Mouse (Mus musculus): ENCODE data around the gene Tspan9. TPM values are rescaled to one million over a fixed set of nuclear protein-coding genes. Genes with fewer than 3 reads are reported as not detected.

The Tspan9 gene
- total and polyA plus RNA-seq, 2 experiments, result 23.2 to 40.0 TPM

DNA sequence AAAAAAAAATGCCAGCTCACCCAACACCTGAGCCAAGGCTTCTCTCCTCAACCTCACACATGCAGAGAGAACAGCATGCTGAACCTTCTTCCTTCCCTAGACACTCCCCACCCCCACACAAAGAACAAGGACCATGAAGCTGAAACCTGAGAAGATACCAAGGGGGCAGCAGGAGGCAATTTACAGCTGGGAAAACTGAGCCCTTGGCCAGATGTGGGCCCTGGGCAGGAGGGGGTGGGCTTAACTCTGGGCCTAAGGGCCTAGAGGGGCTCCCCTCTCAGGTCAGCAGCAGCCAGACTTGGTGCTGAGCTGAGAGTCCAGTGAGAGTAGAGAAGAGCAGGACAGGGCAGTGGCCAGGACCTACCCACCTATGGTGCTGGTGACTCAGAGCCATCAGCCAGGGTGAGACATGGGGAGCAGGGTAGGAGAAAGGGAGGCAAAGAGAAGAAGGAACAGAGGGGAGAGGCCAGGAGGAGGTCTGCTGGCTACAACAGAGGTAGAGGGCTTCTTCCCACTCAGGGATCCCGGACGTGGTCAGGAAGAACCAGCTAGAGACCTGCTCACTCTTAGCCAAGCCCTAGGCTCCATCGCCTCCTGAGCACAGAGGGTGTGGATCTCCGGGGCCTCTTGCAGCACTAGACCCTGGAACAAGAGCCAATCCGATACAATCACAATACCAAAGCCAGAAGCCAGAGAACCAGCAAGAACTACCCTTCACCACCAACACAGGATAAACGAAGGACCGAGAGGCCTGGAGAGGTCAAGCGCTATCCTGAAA, 54.5 kb downstream of the Tspan9 start:
- Histone ChIP-seq H3K36me3 (ENCODE audit: control insufficient read depth, insufficient read depth, low read length) (no peaks in the 10 kb centered on the region), H3K27ac (replicated peaks; ENCODE audit: insufficient read depth, low read depth, low read length) (no peak overlapping the region), H3K4me3 (ENCODE audit: insufficient read depth, low read depth, low read length) (no peak overlapping the region), H3K4me1 (ENCODE audit: control insufficient read depth, insufficient read depth, low read length) (peaks cover 16% of the 10 kb centered on the region), H3K79me2 (ENCODE audit: control insufficient read depth, insufficient read depth, low read length) (peaks cover 27% of the 10 kb centered on the region), H3K27me3 (ENCODE audit: control insufficient read depth, insufficient read depth, low read length) (no peaks in the 10 kb centered on the region), H3K9ac (ENCODE audit: low read depth, low read length) (no peak overlapping the region)
- DNase-seq (ENCODE audit: extremely low read depth, low read depth, low spot score), result no peak
- WGBS, result 79% methylated on average over 8 of the region's 8 CpGs
- TF ChIP-seq CTCF (IDR thresholded peaks at IDR 0.05; ENCODE audit: low read depth, low read length) (no peak), POLR2A (IDR thresholded peaks at IDR 0.05; ENCODE audit: extremely low read depth, insufficient read depth, low read length) (no peak)

DNA sequence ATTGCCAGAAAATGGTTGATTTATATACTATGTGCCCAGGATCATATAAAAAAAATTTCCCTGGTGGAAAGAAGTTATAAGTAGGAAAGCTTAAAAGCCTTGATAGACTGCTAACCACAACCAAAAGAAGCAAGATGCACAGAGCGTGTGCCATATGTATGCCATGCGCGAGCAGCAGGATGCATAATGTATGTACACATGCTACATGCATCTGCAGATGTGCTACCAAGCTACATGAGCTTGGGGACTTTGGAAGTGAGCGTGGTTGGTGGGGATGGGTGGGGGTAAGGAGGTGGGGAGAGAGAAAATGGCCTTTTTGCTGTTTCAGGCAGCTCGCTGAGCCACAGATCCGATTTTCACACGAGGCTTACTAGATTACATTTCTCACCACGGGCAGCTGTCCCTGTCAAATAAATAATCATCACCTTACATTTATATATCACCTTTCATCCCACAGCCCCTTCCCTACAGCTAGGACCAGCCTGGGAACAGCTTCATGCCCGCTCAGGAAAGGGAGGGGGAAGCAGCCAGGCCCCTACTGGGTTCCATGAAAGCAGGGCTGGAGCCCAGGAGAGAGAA, 57.8 kb downstream of the Tspan9 start:
- Histone ChIP-seq H3K4me3 (ENCODE audit: insufficient read depth, low read depth, low read length) (no peak overlapping the region), H3K79me2 (ENCODE audit: control insufficient read depth, insufficient read depth, low read length) (peaks cover 22% of the 10 kb centered on the region), H3K4me1 (ENCODE audit: control insufficient read depth, insufficient read depth, low read length) (0 out of 2 replicates have a peak, but pooled peaks cover 2% of the 10 kb centered on the region), H3K27ac (replicated peaks; ENCODE audit: insufficient read depth, low read depth, low read length) (no peak overlapping the region), H3K27me3 (ENCODE audit: control insufficient read depth, insufficient read depth, low read length) (no peaks in the 10 kb centered on the region), H3K36me3 (ENCODE audit: control insufficient read depth, insufficient read depth, low read length) (no peaks in the 10 kb centered on the region), H3K9ac (ENCODE audit: low read depth, low read length) (no peak overlapping the region)
- no peak for DNase-seq (ENCODE audit: extremely low read depth, low read depth, low spot score)
- no peak for TF ChIP-seq CTCF (IDR thresholded peaks at IDR 0.05; ENCODE audit: low read depth, low read length)
- TF ChIP-seq POLR2A (IDR thresholded peaks at IDR 0.05; ENCODE audit: extremely low read depth, insufficient read depth, low read length), result no peak
- 88% methylated on average over 9 of the region's 9 CpGs for WGBS

DNA sequence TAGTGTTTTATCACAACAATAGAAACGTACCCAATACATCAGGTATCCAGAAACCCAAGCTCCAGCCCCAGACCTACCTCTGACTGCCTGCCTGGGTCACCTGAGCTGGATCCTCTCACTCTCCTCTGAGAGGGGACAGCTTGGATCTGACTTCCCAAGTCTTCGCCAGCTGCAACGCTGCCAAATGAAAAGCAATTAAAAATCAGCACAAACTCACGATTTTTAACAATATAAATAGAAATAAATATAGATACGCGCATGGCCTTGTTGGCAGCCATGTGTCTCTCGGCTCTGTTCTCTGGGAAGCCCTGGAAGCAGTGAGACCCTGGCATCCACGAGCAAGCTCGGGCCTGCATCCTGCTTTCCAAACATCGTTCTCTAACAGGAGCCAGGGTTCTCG, 60.1 kb downstream of the Tspan9 start:
- TF ChIP-seq CTCF (IDR thresholded peaks at IDR 0.05; ENCODE audit: low read depth, low read length) (no peak), POLR2A (IDR thresholded peaks at IDR 0.05; ENCODE audit: extremely low read depth, insufficient read depth, low read length) (no peak)
- WGBS, result 83% methylated on average over 11 of the region's 11 CpGs
- H3K27ac ChIP-seq (replicated peaks; ENCODE audit: insufficient read depth, low read depth, low read length), result no peak overlapping the region
- H3K27me3 ChIP-seq (ENCODE audit: control insufficient read depth, insufficient read depth, low read length), result no peaks in the 10 kb centered on the region
- H3K9ac ChIP-seq (ENCODE audit: low read depth, low read length), result no peak overlapping the region
- no peak overlapping the region for H3K4me3 ChIP-seq (ENCODE audit: insufficient read depth, low read depth, low read length)
- H3K4me1 ChIP-seq (ENCODE audit: control insufficient read depth, insufficient read depth, low read length), result no peaks in the 10 kb centered on the region
- no peaks in the 10 kb centered on the region for H3K36me3 ChIP-seq (ENCODE audit: control insufficient read depth, insufficient read depth, low read length)
- H3K79me2 ChIP-seq (ENCODE audit: control insufficient read depth, insufficient read depth, low read length), result peaks cover 12% of the 10 kb centered on the region
- no peak for DNase-seq (ENCODE audit: extremely low read depth, low read depth, low spot score)

DNA sequence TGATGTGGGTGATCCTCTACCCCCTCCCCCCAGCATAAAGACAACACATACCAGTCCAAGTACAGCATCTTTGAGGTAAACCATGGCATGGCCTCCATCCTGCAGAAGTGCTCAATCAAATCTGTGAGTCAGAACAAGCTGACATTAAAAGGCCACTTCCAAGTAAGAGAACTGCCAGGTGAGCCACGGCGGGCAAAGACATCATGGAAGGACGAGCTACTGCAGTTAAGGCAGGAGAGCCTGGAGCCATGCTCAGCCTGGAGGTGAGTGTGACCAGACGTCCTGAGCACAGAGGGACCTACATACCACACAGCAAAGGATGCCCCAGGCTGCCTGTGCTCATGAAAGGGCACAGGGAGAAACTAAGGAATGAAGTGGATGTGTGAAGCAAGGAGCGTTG, 61.6 kb downstream of the Tspan9 start:
- TF ChIP-seq POLR2A (IDR thresholded peaks at IDR 0.05; ENCODE audit: extremely low read depth, insufficient read depth, low read length) (no peak), CTCF (IDR thresholded peaks at IDR 0.05; ENCODE audit: low read depth, low read length) (no peak)

DNA sequence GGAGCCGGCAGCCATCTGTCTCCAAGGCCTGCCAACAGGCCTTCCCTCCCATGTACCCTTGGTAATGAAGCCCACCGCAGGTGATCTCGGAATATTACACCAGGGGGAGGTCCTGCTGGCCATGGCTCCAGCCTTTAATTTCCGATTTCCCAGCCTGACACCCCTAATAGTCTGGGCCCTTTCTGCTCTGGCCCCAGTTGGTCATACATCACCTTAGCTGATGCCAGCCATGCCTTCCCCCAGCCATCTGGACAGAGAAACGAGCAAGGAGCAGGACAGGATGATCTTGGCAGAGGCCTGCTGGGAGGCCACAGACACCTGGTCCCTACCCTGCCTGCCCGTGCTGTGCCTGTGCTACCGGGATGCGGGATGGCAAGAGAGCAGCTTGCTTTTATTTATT, 62.1 kb downstream of the Tspan9 start:
- WGBS, result 97% methylated on average over 8 of the region's 8 CpGs
- no peak for DNase-seq (ENCODE audit: extremely low read depth, low read depth, low spot score)
- H3K9ac ChIP-seq (ENCODE audit: low read depth, low read length), result no peak overlapping the region

More for the DNA sequence above, 61.6 kb downstream of the Tspan9 start:
- WGBS, result 96% methylated on average over 5 of the region's 5 CpGs
- H3K27ac ChIP-seq (replicated peaks; ENCODE audit: insufficient read depth, low read depth, low read length), result no peak overlapping the region
- peaks cover 2% of the 10 kb centered on the region; the same call in 1 of the 2 replicates for H3K79me2 ChIP-seq (ENCODE audit: control insufficient read depth, insufficient read depth, low read length)
- no peak overlapping the region for H3K4me3 ChIP-seq (ENCODE audit: insufficient read depth, low read depth, low read length)
- no peaks in the 10 kb centered on the region for H3K36me3 ChIP-seq (ENCODE audit: control insufficient read depth, insufficient read depth, low read length)
- DNase-seq (ENCODE audit: extremely low read depth, low read depth, low spot score), result no peak
- no peaks in the 10 kb centered on the region for H3K4me1 ChIP-seq (ENCODE audit: control insufficient read depth, insufficient read depth, low read length)
- H3K9ac ChIP-seq (ENCODE audit: low read depth, low read length), result no peak overlapping the region
- H3K27me3 ChIP-seq (ENCODE audit: control insufficient read depth, insufficient read depth, low read length), result no peaks in the 10 kb centered on the region

More for the DNA sequence above, 62.1 kb downstream of the Tspan9 start:
- no peak overlapping the region for H3K4me3 ChIP-seq (ENCODE audit: insufficient read depth, low read depth, low read length)
- no peak overlapping the region for H3K27ac ChIP-seq (replicated peaks; ENCODE audit: insufficient read depth, low read depth, low read length)
- H3K79me2 ChIP-seq (ENCODE audit: control insufficient read depth, insufficient read depth, low read length), result no peaks in the 10 kb centered on the region; the same call in 1 of the 2 replicates
- H3K27me3 ChIP-seq (ENCODE audit: control insufficient read depth, insufficient read depth, low read length), result no peaks in the 10 kb centered on the region
- H3K4me1 ChIP-seq (ENCODE audit: control insufficient read depth, insufficient read depth, low read length), result no peaks in the 10 kb centered on the region
- no peak for TF ChIP-seq POLR2A (IDR thresholded peaks at IDR 0.05; ENCODE audit: extremely low read depth, insufficient read depth, low read length)
- TF ChIP-seq CTCF (IDR thresholded peaks at IDR 0.05; ENCODE audit: low read depth, low read length), result no peak
- H3K36me3 ChIP-seq (ENCODE audit: control insufficient read depth, insufficient read depth, low read length), result no peaks in the 10 kb centered on the region
